Mouse (Mus musculus) myocyte (in vitro differentiated cells): ENCODE data around the gene Jph4.

Experiments used
- CEBPB ChIP-seq: IDR thresholded peaks from 2 replicates; pipeline ENCODE4 v1.6.1; 2011; ENCODE audit warnings: mild to moderate bottlenecking, moderate library complexity; ENCODE audit not compliant: poor library complexity, insufficient read depth, severe bottlenecking
- E2F4 ChIP-seq: IDR thresholded peaks from one replicate; pipeline ENCODE4 v1.6.1; 2011; ENCODE audit warnings: mild to moderate bottlenecking, control low read depth, moderate library complexity; ENCODE audit not compliant: insufficient read depth
- MAX ChIP-seq: IDR thresholded peaks from one replicate; pipeline ENCODE4 v1.6.1; 2011; ENCODE audit warnings: low read depth, mild to moderate bottlenecking, control low read depth
- MYOD1 ChIP-seq, 3 experiments: IDR thresholded peaks; one replicate each; pipeline ENCODE4 v1.6.1; 2011; ENCODE audit warnings: control low read depth in 2 of 3, low read depth in 2 of 3, mild to moderate bottlenecking in 2 of 3, moderate library complexity in 1 of 3; ENCODE audit not compliant: insufficient read length in 2 of 3, control insufficient read depth in 1 of 3
- MYOG ChIP-seq, 3 experiments: IDR thresholded peaks; one replicate each; pipeline ENCODE4 v1.6.1; 2011; ENCODE audit warnings: control low read depth in 2 of 3, low read depth in 2 of 3, mild to moderate bottlenecking in 2 of 3; ENCODE audit not compliant: insufficient read length in 2 of 3, control insufficient read depth in 1 of 3, insufficient read depth in 1 of 3
- POLR2A ChIP-seq: IDR thresholded peaks from one replicate; pipeline ENCODE4 v1.6.1; 2011; ENCODE audit warnings: low read depth, mild to moderate bottlenecking, control low read depth, moderate library complexity; ENCODE audit not compliant: insufficient read length
- POLR2AphosphoS2 ChIP-seq: IDR thresholded peaks from one replicate; pipeline ENCODE4 v1.6.1; 2011; ENCODE audit warnings: low read depth, control low read depth; ENCODE audit not compliant: insufficient read length
- TCF12 ChIP-seq: IDR thresholded peaks from one replicate; pipeline ENCODE4 v1.6.1; 2011; ENCODE audit warnings: mild to moderate bottlenecking, control low read depth; ENCODE audit not compliant: poor library complexity, insufficient read depth, severe bottlenecking
- USF1 ChIP-seq: IDR thresholded peaks from one replicate; pipeline ENCODE4 v1.6.1; 2011; ENCODE audit warnings: low read depth, mild to moderate bottlenecking, control low read depth, moderate library complexity

- TF ChIP-seq E2F4 (no peak), POLR2A (no peak), USF1 (no peak), POLR2AphosphoS2 (no peak), CEBPB (no peak), TCF12 (no peak), MAX (no peak), MYOG (IDR thresholded peaks at IDR 0.05; ENCODE audit: control insufficient read depth in 1 of 3, insufficient read depth in 1 of 3, insufficient read length in 2 of 3, low read depth in 2 of 3) (no peak), MYOD1 (IDR thresholded peaks at IDR 0.05; ENCODE audit: control insufficient read depth in 1 of 3, insufficient read length in 2 of 3, low read depth in 2 of 3) (no peak)
Observed at GRCm38 (mm10) chr14:55115846-55116245, 889 bp downstream of the Jph4 start.
